Mouse (Mus musculus) induced T-regulatory cell, adult 2 months (primary cell): ENCODE measurements around the gene Rbmxl1.
"Not testable (repeated sequence)": the region's sequence is repeated elsewhere in the genome, so short reads cannot be mapped to it uniquely, and the experiment has no call there.

Source experiments
- DNase-seq: peaks from one replicate; pipeline ENCODE4 v3.0.0-alpha.2; 2012; ENCODE audit warnings: low read depth

Rbmxl1 gene

DNA sequence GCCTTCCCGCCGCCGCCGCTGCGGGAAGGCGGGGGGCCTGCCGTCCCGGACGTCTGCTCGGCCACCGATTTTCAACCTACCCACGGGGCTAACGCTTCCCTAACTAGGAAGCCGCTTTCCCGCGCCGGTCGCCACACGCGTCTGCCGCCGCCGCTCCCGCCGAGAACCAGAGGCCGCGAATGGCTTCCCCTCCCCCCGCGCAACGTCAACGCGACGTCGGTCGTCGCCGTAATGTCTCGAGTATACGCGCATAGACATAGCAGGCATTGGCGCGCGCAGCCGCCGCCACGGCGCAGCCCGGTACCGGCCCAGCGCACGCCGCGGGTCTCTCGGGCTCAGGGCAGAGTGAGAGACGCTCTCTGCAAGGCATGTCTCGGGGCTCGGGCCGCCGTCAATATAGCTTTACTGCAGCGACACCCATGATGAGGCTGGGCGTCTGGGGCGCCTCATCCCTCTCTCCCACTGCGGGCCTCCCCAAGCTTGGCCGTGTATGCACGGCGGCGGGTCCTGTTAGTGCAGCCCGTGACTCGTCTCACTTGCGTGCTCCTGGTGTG, at the start of gene Rbmxl1:
TSS of gene Rbmxl1 (minus strand) at position 180 of the 554 bp plus-strand sequence.
- peak; percentile 94 for DNase-seq

DNA sequence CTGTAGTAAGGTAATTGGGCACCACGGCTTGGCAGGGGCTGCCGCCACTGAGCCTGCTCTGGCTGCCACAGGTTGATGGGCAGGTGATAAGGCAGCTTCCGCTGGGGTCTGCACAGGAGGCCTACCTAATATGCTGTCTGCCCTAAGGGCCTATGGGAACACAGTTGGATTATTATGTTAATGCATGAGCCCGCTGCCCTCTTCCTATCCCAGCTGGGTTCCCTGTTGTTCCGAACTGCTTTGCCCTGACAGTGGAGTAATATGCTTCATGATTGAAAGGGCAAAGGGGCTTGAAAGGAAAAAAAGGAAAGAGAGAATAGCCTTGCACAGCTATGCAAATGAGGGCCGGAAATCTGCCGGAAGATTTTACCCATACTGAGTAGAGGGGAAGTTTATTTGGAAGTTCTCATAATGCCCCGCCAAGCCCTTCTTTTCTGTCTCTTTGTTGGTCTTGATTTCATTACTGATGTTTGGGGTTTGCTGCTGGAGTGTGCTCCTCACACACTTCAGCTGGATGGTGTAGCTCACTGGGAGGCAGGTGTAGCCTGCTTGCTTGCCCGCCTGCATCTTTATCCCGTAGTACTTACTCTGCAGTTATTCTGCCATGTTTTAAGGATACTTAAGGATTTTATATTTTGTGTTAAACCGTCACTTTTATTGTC, 48.2 kb upstream of the Rbmxl1 start:
- no peak for DNase-seq

DNA sequence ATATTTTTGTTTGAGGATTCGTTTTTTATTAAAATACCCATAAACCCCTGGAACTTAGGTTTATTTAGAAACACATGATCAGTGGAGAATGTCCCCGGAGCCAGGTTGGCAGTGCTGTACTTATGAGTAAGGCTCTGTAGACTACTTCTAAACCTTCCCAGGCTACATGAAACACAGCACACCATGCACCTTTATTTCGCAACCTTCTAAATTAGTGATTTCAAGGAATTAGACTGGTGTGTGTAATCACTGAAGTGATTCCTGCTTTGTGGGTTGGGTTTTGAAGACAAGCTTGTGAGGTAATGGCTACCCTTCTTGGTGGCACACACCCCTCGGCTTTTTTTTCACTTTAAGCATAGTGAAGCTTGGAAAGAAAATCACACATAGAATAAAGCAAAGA, 47.1 kb upstream of the Rbmxl1 start:
- DNase-seq, result no peak

DNA sequence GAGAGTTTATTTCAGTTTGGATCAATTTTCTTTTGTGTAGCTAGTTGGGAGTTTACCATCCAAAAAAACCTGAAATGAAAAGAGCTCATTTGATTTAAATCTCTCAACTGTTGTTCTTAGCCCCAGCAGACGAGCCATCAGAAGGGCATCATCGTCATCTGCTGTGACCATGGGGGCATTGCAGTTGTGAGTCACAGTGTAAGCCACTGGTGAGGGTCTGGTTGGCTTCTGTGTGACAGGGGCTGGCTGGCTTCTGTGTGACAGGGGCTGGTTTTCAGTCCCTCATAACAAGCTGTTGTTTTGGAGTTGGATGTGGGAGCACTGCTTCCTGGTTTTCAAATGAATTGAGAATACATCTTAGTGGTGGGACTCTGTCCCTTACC, 42.0 kb upstream of the Rbmxl1 start:
- no peak for DNase-seq

DNA sequence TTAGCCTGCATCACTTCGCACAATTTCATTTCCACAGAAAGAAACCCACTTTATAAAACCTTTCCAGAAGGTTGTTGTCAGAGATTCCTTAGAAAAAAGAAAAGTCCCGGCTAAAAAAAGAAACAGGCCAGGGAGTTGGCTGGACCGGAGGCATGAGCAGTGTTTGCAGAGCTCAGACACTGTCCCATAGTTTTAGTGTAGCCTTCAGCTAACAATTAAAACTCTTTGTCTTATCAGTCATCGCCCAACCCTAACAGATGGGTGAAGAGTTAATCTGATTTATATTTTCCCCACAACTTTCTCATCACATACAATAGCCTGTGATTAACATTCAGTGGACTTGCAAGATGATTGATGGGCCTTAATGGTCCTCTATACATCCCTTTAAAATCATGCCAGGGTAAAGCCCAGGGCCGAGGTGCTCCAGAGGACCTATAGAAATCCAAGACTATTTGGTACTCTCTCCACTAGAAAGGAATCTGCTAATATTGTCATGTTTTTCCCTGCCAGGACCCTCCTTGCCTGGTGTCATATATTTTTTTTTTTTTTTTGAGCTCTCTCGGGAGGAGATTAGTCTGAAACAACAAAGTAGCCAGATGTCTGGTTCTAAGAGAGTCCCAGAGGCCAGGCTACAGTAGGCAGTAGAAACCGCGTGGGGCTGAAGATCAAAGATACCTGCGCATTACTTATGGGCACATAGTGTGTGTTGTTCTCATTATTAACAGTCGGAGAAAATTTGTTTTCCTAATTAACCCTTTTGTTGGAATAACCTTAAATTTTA, 41.5 kb upstream of the Rbmxl1 start:
- no peak for DNase-seq

DNA sequence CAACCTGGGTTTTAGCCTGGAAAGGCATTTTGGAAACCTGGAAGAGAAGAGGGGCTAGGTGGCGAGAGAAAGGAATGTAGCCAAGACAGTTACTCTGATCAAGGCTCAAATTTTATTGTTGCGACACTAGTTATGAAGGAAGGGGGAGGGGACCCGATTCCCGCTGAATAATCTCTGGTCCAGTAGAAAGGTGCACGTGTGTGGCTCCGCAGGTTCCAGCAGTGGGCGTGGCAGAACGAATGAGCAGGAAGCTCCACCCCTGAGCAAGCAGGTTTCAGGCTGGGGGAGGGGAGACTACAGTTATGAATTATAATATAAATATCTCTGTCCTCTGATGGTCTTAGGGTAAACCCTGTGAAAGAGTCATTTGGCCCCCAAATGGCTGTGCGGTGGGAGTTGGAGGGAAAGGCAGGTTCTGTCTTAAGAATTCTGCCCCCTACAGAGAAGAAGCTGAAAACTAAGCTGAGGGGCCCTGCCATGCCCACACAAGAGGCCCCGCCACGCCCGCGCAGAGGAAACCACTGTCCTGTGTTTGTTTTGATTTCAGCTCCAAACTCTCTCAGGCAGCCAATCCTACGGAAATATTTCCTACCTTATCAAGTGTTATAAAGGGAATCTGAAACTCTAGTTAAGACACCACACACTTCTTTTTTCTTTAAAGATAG, 36.6 kb upstream of the Rbmxl1 start:
- not testable (repeated sequence) for DNase-seq

DNA sequence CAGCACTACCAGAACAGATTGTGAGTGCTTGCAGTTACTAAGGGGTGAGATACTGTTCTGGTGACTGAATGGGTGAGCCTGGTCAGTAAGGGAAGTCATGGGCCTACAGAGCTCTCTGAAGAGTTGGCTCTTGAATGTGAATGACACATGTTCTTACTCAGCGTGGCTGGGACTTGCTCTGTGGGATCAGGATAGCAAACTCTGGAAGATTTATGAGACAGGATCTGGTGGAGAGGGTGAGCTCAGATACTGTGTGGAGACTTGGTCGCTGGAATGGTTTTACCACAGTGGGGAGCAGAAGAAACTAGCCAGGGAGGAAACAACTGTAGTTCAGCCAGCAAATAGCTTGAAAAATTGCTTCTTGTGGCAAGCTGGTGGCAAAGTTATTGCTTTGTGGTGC, 35.8 kb upstream of the Rbmxl1 start:
- DNase-seq, result no peak

DNA sequence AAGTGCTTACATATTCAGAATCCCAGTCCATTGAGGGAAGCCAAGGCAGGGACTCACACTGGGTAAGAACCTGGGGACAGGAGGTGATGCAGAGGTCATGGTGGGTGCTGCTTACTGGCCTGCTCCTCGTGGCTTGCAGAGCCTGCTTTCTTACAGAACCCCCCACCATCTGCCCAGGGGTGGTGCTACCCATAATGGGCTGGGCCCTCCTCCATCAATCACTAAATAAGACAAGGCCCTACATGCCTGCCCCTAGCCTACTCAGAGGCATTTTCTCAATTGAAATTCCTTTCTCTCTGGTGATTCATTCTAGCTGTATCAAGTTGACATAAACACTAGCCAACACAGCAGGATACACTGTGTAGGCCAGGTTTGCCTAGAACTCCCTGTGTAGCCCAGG, 34.9 kb upstream of the Rbmxl1 start:
- no peak for DNase-seq

DNA sequence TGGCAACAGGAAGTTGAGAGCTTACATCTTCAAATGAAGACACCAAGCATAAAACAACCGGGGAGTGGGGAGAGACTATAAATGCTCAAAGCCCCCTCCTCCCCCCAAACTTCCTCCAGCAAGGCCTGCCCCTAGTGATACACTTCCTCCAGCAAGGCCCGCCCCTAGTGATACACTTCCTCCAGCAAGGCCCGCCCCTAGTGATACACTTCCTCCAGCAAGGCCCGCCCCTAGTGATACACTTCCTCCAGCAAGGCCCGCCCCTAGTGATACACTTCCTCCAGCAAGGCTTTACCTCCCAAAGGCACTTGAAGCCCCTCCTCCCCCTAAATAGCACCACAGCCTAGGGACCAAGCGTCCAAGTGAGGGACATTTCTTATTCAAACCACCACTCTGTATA, 34.0 kb upstream of the Rbmxl1 start:
- DNase-seq, result not testable (repeated sequence)

DNA sequence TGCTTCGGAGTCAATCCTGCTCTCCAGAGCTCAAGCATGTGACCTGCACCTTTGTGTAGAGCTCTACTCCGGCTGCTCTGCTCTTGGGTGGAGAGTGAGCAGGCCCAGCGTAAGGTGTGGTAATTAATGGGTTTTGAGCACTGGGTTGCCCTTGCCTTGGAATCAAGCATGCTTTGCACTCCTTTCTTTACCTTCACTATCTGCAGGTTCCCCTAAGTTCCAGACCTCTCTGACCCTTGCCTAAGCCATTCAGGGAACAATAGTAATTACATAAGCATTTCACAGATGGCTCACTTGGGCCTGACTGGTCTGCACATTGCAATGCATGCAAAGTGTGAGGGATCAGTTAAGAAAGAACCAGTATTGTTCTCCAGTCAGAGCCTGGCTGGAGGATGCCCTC, 29.1 kb upstream of the Rbmxl1 start:
- no peak for DNase-seq

DNA sequence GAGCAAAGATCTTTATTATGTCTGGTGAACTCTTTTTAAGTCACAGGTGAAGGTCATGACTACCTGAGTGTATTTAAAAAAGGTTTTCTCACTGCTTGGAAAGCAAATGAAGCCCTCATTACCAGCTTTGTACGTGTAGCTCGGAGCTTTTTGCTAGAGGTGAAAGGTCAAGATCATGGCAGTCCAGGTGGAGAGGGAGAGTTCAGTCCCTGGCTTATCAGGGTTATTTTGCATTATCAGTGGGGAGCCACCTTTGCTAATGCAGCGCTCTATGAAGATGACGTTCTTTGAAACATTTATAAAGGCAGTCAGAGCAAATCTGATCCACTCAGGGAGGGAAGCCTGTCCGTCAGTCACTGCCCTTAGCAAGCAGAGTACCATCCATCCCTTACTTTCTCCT, 28.0 kb upstream of the Rbmxl1 start:
- no peak for DNase-seq

DNA sequence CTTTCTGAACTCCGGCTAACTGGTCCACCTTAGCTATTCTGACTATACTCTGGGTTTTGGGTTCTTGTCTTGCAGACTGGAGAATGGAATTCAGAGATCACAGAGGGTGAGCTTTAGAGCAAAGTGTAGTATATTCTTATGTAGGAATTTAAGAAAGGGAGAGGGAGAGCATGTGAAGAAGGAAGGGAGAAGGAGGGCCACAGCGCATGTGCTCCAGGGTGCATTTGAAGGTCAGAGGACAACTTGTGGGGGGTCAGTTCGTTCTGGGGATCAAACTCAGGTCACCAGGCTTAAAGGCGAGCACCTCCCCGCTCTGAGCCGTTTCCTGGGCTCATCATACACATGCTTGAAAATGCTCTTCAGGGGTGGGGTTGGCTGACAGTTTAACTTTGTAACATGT, 25.3 kb upstream of the Rbmxl1 start:
- DNase-seq, result no peak

DNA sequence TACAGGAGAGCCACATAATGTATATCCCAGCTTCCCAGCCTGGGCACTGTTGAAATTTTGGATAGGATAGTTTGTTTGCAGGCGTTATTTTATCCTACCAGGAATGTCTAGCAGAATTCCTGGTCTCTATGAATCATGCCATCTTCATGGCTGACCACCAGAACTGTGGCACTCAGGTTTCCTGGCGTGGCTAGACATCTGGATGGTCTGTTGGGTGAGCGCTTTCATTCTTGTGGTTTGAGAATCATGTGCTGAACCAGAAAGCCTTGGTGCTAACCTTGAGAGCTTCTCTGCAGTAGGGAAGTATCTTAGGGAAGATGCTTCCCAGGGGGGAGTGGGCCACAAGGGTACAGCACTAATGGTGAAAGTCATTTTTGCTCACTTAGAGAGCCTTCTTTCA, 6.4 kb upstream of the Rbmxl1 start:
- DNase-seq, result no peak

DNA sequence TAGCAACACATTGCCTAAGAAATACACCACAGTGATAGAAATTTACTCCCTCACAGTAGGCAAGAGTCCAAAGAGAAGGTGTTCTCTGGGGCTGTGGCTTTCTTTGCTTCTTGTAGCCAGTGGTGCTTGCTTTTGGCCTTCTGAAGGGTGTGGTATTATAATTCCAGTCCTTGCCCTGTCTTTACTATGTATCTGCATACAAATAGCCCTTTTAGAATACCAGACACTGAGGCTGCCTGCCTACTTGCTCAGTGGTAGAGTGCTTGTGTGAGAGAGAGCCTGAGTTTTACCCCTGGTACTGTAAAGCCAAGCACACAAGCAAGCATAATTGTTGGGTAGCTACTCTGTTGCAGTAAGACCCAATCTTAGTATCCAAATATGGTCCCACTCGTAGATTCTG, 6.0 kb upstream of the Rbmxl1 start:
- DNase-seq, result no peak

DNA sequence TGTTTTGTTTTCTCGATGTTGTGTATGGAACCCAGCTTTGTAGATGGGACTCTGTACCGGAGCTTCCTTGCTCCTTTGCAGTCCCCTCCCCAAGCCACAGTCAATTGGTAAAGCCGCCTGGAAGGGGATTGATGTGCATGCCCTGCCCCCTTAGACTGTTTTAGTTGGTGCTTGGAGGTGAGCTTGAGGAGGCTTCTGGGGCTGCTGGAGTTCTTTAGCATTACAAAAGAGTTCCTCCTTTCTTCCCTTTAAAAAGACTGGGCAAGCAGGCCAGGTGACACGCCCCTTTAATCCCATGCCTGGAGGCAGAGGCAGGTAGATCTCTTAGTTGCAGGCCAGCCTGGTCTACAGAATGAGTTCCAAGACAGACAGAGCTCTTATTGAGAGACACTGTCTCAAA, 4.4 kb upstream of the Rbmxl1 start:
- DNase-seq, result no peak

DNA sequence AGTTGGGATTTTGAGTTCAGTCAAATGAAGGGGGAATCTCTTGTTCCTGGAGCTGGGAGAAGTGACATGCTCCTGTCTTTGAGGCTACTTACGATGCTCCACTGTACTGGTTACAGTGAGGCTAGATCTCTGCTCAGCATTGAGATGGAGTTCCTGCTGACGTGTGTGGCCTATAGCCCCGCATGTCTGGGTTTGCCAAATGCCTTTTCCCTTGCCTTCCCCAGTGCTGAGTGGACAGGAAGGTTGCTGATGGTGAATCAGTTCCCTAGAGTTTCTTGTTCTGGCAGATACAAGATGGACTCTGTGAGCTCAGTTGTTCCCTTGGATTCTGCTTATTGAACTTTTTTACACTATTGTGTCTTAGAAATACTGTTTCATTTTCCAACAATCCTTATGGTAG, 2.2 kb upstream of the Rbmxl1 start:
- peak; percentile 28 for DNase-seq

DNA sequence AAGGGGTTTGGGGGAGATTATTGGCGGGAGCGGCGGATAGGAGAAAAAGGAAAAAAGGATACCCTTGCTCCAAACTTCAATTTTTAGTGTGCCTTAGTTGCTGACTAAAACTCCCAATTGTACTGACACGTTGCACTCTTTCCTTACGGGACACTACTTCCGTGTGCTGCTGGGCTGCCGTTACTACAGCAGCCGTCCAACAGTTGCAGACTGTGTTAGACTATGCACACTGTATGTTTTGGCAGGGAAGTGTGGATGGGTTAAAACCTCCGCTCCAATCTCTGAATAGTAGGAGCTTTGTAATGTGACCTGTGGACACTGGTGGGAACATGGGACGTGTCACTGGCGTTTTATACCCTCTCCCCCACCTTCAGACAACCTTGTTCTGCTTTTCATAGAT, 1.4 kb upstream of the Rbmxl1 start:
- DNase-seq, result peak; percentile 54

DNA sequence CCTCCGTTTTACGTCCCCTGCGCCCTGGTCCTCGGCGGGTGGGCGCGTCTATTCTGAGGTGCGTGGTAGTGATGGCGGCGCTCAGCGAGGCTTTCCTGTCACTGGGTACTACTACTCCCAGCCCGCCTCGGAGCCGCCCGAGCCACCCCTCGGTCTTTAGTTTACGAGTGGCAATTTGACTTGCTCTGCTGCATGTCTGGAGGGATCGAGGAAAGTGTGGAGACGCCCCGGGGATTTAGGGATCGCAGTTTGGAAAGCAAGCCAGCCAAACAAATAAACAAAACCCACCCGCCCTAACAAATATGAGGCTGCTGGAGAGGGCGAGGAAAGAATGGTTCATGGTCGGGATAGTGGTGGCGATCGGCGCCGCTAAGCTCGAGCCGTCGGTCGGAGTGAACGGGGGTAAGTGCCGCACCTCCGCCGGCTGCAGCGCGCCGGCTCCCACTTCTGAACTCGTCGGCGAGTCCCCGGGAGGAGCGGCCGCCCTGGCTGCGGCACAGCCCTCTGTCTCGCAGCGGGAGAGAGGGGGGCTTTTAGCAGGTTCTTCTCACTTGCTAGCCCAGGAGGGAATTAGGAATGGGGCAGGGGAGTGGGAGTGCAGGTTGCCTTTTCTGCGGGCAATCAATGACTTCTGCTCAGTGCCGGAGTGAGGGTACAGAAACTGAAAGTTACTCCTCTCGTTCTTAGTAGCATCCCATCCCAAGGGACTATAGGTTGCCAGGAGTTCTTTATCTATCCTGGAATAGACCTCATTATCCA, 754 bp upstream of the Rbmxl1 start, which contains the start of gene Slc10a7:
TSS of gene Slc10a7 (plus strand) at position 74 of the 759 bp plus-strand sequence.
- DNase-seq, result peak; percentile 90

DNA sequence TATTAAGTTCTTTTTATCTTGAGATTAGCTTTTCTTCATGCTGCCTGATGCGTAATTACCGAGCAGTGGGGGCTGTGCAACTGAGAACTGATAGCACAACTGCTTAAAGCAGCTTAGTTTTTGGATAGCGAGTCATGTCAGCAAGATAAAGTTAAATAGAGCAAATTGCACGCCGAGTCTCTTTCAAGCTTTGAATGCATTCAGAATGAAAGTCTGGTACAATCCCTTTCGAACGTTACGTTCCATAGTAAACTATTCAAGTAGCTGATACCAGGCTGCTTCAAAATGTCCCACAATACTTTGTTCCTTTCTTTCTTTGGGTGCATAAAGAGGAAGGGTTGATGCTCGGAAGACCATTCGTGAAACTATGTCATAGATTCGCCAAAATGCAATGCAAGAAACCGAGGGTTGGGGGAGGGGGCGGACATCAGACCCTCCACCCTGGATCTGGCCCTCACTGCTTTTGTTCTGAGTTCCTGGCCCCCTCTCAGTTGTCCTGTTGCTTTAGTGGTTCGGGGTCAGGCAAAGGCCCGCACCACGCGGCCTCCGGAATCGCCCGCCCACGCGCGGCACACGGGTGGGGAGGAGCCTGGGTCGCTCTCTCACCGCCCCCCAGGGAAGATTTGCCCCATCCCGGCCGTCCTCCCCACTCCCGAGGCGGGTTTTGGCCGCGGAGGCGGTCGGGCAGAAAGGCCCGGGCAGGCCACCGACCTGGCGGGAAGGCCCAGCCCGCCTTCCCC, 549 bp downstream of the Rbmxl1 start:
- DNase-seq, result peak; percentile 81

DNA sequence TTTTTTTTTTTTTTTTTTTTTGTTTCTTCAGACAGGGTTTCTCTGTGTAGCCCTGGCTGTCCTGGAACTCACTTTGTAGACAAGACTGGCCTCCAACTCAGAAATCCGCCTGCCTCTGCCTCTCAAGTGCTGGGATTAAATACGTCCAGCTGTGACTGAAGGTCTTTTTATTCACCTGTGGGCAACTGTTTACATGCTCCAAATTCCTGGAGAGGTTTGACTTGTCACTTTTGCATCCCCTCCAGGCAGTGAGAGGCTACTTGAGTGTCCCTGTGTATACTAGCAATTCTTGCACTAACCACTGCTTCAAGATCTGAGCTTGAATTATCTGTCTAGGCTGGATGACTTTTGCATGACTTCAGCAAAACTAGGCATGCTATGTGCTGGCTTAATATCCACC, 6.0 kb downstream of the Rbmxl1 start:
- DNase-seq, result no peak

DNA sequence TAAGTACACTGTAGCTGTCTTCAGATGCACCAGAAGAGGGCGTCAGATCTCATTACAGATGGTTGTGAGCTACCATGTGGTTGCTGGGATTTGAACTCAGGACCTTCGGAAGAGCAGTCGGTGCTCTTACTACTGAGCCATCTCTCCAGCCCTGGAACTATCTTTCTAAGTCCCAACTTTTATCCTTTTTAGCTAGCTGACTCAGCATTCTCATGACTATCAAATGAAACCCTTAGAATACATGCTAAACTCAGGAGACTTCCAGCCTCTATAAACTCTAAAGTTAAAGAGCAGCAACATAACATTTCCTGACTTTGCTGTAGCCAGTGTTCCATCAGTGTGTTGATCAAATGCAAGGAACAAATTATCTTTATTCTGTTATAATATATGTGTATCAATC, 12.4 kb downstream of the Rbmxl1 start:
- not testable (repeated sequence) for DNase-seq
